Mouse (Mus musculus) heart, embryonic 13.5 days (tissue): Measurements from ENCODE around the gene B3gnt6. TPM values are rescaled to one million over a fixed set of nuclear protein-coding genes. Genes with fewer than 3 reads are reported as not detected.

Experiments used
- ATAC-seq: fragments of 200-750 bp; cut with Nextera tagmentation; 2 replicates; pipeline ENCODE4 v1.8.0; 2017; ENCODE audit warnings: moderate TSS enrichment; ENCODE audit not compliant: insufficient number of reproducible peaks, low FRiP score, low TSS enrichment; ENCODE audit errors: extremely low read depth
- H3K27ac ChIP-seq: fragments of 300-500 bp; sonication (generic); replicated peaks from 2 replicates; pipeline ENCODE4 v1.5.1; 2015; ENCODE audit warnings: moderate library complexity, mild to moderate bottlenecking, inconsistent platforms
- H3K27me3 ChIP-seq: fragments of 300-500 bp; sonication (generic); replicated peaks from 2 replicates; pipeline ENCODE4 v1.6.1; 2015; ENCODE audit warnings: mild to moderate bottlenecking, inconsistent platforms
- H3K36me3 ChIP-seq: fragments of 300-500 bp; sonication (generic); 2 replicates; pipeline ENCODE4 v1.6.1; 2015; ENCODE audit warnings: mild to moderate bottlenecking, inconsistent platforms
- H3K4me1 ChIP-seq: fragments of 300-500 bp; sonication (generic); 2 replicates; pipeline ENCODE4 v1.6.1; 2015; ENCODE audit warnings: inconsistent platforms
- H3K4me2 ChIP-seq: fragments of 300-500 bp; sonication (generic); 2 replicates; pipeline ENCODE4 v1.6.1; 2015; ENCODE audit warnings: inconsistent platforms, mild to moderate bottlenecking, moderate library complexity
- H3K4me3 ChIP-seq: fragments of 300-500 bp; sonication (generic); 2 replicates; pipeline ENCODE4 v1.5.1; 2015; ENCODE audit warnings: moderate library complexity, mild to moderate bottlenecking, inconsistent platforms
- H3K9ac ChIP-seq: fragments of 300-500 bp; sonication (generic); 2 replicates; pipeline ENCODE4 v1.6.1; 2015; ENCODE audit warnings: inconsistent platforms, mild to moderate bottlenecking, moderate library complexity
- H3K9me3 ChIP-seq: fragments of 300-500 bp; sonication (generic); 2 replicates; pipeline ENCODE4 v1.6.1; 2016; ENCODE audit warnings: inconsistent platforms
- WGBS: fragments of 180-500 bp; shearing (Covaris S2); methylation state at CpG from one replicate; pipeline ENCODE4 v1.1.7; 2015; ENCODE audit warnings: mixed read lengths; 5-methylcytosine and 5-hydroxymethylcytosine counted together
- polyA plus RNA-seq: library from polyadenylated mRNA; unstranded; fragments of >200 nt; fragmentation: Nextera tagmentation; extraction: Ambion mirVana; gene quantifications from 2 replicates; pipeline ENCODE4 v1.2.1, GENCODE M21; 2015

B3gnt6 gene
- polyA plus RNA-seq, 1 experiment from 2014 or later, result not detected

- H3K4me2 ChIP-seq, result no peak overlapping the region
- H3K4me3 ChIP-seq, result no peak overlapping the region
- H3K36me3 ChIP-seq, result no peaks in the 10 kb centered on the region
- H3K9ac ChIP-seq, result no peak overlapping the region
- 74% methylated on average over 8 of the region's 8 CpGs for WGBS
- H3K4me1 ChIP-seq, result peaks cover 25% of the 10 kb centered on the region
- H3K27ac ChIP-seq, result no peak overlapping the region
- H3K9me3 ChIP-seq, result no peaks in the 10 kb centered on the region
- H3K27me3 ChIP-seq, result 0 out of 2 replicates have a peak, but pooled peaks cover 3% of the 10 kb centered on the region
- no peak for ATAC-seq
Measured at GRCm38 (mm10) chr7:98146447-98146845, 52.8 kb downstream of the B3gnt6 start.

GRCm38 (mm10) chr7:98145842-98146446, 53.3 kb downstream of the B3gnt6 start:
- 79% methylated on average over 12 of the region's 12 CpGs for WGBS

GRCm38 (mm10) chr7:98145402-98145801, 53.9 kb downstream of the B3gnt6 start, which contains the start of gene Omp:
Gene Omp, minus strand, starts transcription at chr7:98145502.
- H3K27ac ChIP-seq, result no peak within 1 kb of the TSS

More at GRCm38 (mm10) chr7:98145842-98146446, 53.3 kb downstream of the B3gnt6 start:
- H3K9ac ChIP-seq, result no peak overlapping the region
- no peaks in the 10 kb centered on the region for H3K9me3 ChIP-seq
- no peak overlapping the region for H3K4me3 ChIP-seq
- ATAC-seq, result no peak
- H3K4me1 ChIP-seq, result peaks cover 29% of the 10 kb centered on the region
- no peak overlapping the region for H3K4me2 ChIP-seq
- H3K27ac ChIP-seq, result no peak overlapping the region
- 0 out of 2 replicates have a peak, but pooled peaks cover 3% of the 10 kb centered on the region for H3K27me3 ChIP-seq
- no peaks in the 10 kb centered on the region for H3K36me3 ChIP-seq

GRCm38 (mm10) chr7:98142648-98143047, 56.6 kb downstream of the B3gnt6 start:
- Histone ChIP-seq H3K4me1 (peaks cover 33% of the 10 kb centered on the region), H3K36me3 (no peaks in the 10 kb centered on the region), H3K4me2 (no peak overlapping the region), H3K27me3 (0 out of 2 replicates have a peak, but pooled peaks cover 3% of the 10 kb centered on the region), H3K27ac (no peak overlapping the region), H3K9ac (no peak overlapping the region), H3K9me3 (no peaks in the 10 kb centered on the region), H3K4me3 (no peak overlapping the region)
- no peak for ATAC-seq
- 73% methylated on average over 3 of the region's 3 CpGs for WGBS

More at GRCm38 (mm10) chr7:98145402-98145801, 53.9 kb downstream of the B3gnt6 start, which contains the start of gene Omp:
- Histone ChIP-seq H3K36me3 (no peaks in the 10 kb centered on the region), H3K27me3 (0 out of 2 replicates have a peak, but pooled peaks cover 3% of the 10 kb centered on the region), H3K9ac (no peak within 1 kb of the TSS), H3K4me1 (peaks cover 32% of the 10 kb centered on the region), H3K4me2 (no peak within 1 kb of the TSS), H3K4me3 (no peak within 1 kb of the TSS), H3K9me3 (no peaks in the 10 kb centered on the region)
- 82% methylated on average over 5 of the region's 5 CpGs for WGBS
- no peak for ATAC-seq

Other genes with a start within 250 kb of the B3gnt6 start
- gene Myo7a, start 80.0 kb downstream of the B3gnt6 start, polyA plus RNA-seq, result 8.6 and 8.7 TPM in 2 replicates
- 0.11 and 0.15 TPM in 2 replicates for gene Omp, start 54.0 kb downstream of the B3gnt6 start, polyA plus RNA-seq
- gene Capn5, start 21.2 kb downstream of the B3gnt6 start, polyA plus RNA-seq, result 3.8 and 4.0 TPM in 2 replicates
- 18.9 and 24.6 TPM in 2 replicates for gene Acer3, start 121.7 kb upstream of the B3gnt6 start, polyA plus RNA-seq
- 5.7 and 6.7 TPM in 2 replicates for gene Tsku, start 161.8 kb upstream of the B3gnt6 start, polyA plus RNA-seq
- gene Gucy2d, start 240.9 kb upstream of the B3gnt6 start, polyA plus RNA-seq, result not detected in 2 replicates